Mouse (Mus musculus) intestine, embryonic 16.5 days (tissue): ENCODE data around the gene Helz. TPM values are rescaled to one million over a fixed set of nuclear protein-coding genes. Genes with fewer than 3 reads are reported as not detected.
"Not testable (repeated sequence)": the region's sequence is repeated elsewhere in the genome, so short reads cannot be mapped to it uniquely, and the experiment has no call there.

Source experiments
- ATAC-seq: fragments of 200-750 bp; cut with Nextera tagmentation; 2 replicates; pipeline ENCODE4 v1.8.0; 2017; ENCODE audit warnings: moderate TSS enrichment, moderate library complexity
- H3K27ac ChIP-seq: fragments of 300-500 bp; sonication (generic); 2 replicates; pipeline ENCODE4 v1.5.1; 2014; ENCODE audit warnings: mild to moderate bottlenecking, low read length
- H3K27me3 ChIP-seq: fragments of 300-500 bp; sonication (generic); replicated peaks from 2 replicates; pipeline ENCODE4 v1.6.1; 2014; ENCODE audit warnings: low read length, control low read depth, mixed read lengths; ENCODE audit not compliant: control insufficient read depth, insufficient read depth
- H3K36me3 ChIP-seq: fragments of 300-500 bp; sonication (generic); 2 replicates; pipeline ENCODE4 v1.6.1; 2014; ENCODE audit warnings: low read length, control low read depth; ENCODE audit not compliant: control insufficient read depth, insufficient read depth
- H3K4me1 ChIP-seq: fragments of 300-500 bp; sonication (generic); 2 replicates; pipeline ENCODE4 v1.6.1; 2014; ENCODE audit warnings: low read length, control low read depth, mixed read lengths; ENCODE audit not compliant: control insufficient read depth, insufficient read depth
- H3K4me2 ChIP-seq: fragments of 300-500 bp; sonication (generic); 2 replicates; pipeline ENCODE4 v1.6.1; 2014; ENCODE audit warnings: low read depth, low read length, control low read depth
- H3K4me3 ChIP-seq: fragments of 300-500 bp; sonication (generic); 2 replicates; pipeline ENCODE4 v1.5.1; 2014; ENCODE audit warnings: mild to moderate bottlenecking, low read length
- H3K9ac ChIP-seq: fragments of 300-500 bp; sonication (generic); 2 replicates; pipeline ENCODE4 v1.6.1; 2014; ENCODE audit warnings: low read depth, low read length
- H3K9me3 ChIP-seq: fragments of 300-500 bp; sonication (generic); 2 replicates; pipeline ENCODE4 v1.6.1; 2016; ENCODE audit warnings: low read length, control low read depth; ENCODE audit not compliant: control insufficient read depth
- WGBS: fragments of 180-500 bp; shearing (Covaris S2); extraction: QIAGEN DNeasy Blood & Tissue Kit; methylation state at CpG from one replicate; pipeline ENCODE4 v1.1.7; 2014; 5-methylcytosine and 5-hydroxymethylcytosine counted together
- polyA plus RNA-seq: library from polyadenylated mRNA; unstranded; fragments of >200 nt; fragmentation: Nextera tagmentation; extraction: Ambion mirVana; gene quantifications from 2 replicates; pipeline ENCODE4 v1.2.1, GENCODE M21; 2015

Helz gene
- polyA plus RNA-seq, 1 experiment from 2014 or later: 12.8 TPM

GRCm38 (mm10) chr11:107545747-107546476 is 1.8 kb upstream of the Helz start:
- peak overlapping the region; percentile 95; the same call in 1 of the 2 replicates for H3K9ac ChIP-seq
- peak overlapping the region; percentile 100 for H3K4me2 ChIP-seq
- H3K27me3 ChIP-seq: no peaks in the 10 kb centered on the region
- ATAC-seq: peak; percentile 71
- peak overlapping the region; percentile 79 for H3K27ac ChIP-seq
- no peaks in the 10 kb centered on the region for H3K36me3 ChIP-seq
- H3K4me1 ChIP-seq: peaks cover 3% of the 10 kb centered on the region; the same call in 1 of the 2 replicates
- 21% methylated on average over 13 of the region's 13 CpGs for WGBS
- H3K4me3 ChIP-seq: peak overlapping the region; percentile 99
- H3K9me3 ChIP-seq: no peaks in the 10 kb centered on the region

- Histone ChIP-seq H3K4me3 (peak overlapping the region; percentile 99), H3K4me1 (peaks cover 3% of the 10 kb centered on the region; the same call in 1 of the 2 replicates), H3K36me3 (no peaks in the 10 kb centered on the region), H3K9ac (peak overlapping the region; percentile 95), H3K9me3 (no peaks in the 10 kb centered on the region), H3K27me3 (no peaks in the 10 kb centered on the region), H3K4me2 (peak overlapping the region; percentile 100), H3K27ac (peak overlapping the region; percentile 79)
- peak; percentile 56 for ATAC-seq
- under 1% methylated on average over 37 of the region's 37 CpGs for WGBS
These were observed 946 bp upstream of the Helz start for GRCm38 (mm10) chr11:107546667-107547301.

GRCm38 (mm10) chr11:107548204-107548975 is 660 bp downstream of the Helz start:
- H3K27ac ChIP-seq: peak overlapping the region; percentile 80

GRCm38 (mm10) chr11:107559874-107560273 is 12.1 kb downstream of the Helz start:
- WGBS: 90% methylated on average over 5 of the region's 5 CpGs
- no peak overlapping the region for H3K27ac ChIP-seq
- H3K9ac ChIP-seq: no peak overlapping the region
- no peak overlapping the region for H3K4me2 ChIP-seq
- H3K4me3 ChIP-seq: no peak overlapping the region
- peaks cover 3% of the 10 kb centered on the region; the same call in 1 of the 2 replicates for H3K36me3 ChIP-seq
- H3K4me1 ChIP-seq: no peaks in the 10 kb centered on the region
- H3K27me3 ChIP-seq: no peaks in the 10 kb centered on the region
- no peaks in the 10 kb centered on the region for H3K9me3 ChIP-seq
- no peak for ATAC-seq

More at GRCm38 (mm10) chr11:107548204-107548975, 660 bp downstream of the Helz start:
- Histone ChIP-seq H3K9me3 (no peaks in the 10 kb centered on the region), H3K4me2 (peak overlapping the region; percentile 100), H3K27me3 (no peaks in the 10 kb centered on the region), H3K4me3 (peak overlapping the region; percentile 99), H3K9ac (peak overlapping the region; percentile 95), H3K4me1 (peaks cover 3% of the 10 kb centered on the region; the same call in 1 of the 2 replicates), H3K36me3 (no peaks in the 10 kb centered on the region)
- WGBS: 6% methylated on average over 38 of the region's 39 CpGs
- ATAC-seq: peak; percentile 19; the same call in 1 of the 2 replicates

GRCm38 (mm10) chr11:107567431-107567830 is 19.7 kb downstream of the Helz start:
- Histone ChIP-seq H3K4me1 (peaks cover 5% of the 10 kb centered on the region), H3K36me3 (no peaks in the 10 kb centered on the region; the same call in 1 of the 2 replicates), H3K27ac (no peak overlapping the region), H3K4me2 (no peak overlapping the region), H3K27me3 (no peaks in the 10 kb centered on the region), H3K4me3 (no peak overlapping the region), H3K9me3 (no peaks in the 10 kb centered on the region), H3K9ac (no peak overlapping the region)
- WGBS: 95% methylated on average over 3 of the region's 3 CpGs
- ATAC-seq: no peak

GRCm38 (mm10) chr11:107568466-107568995 is 20.8 kb downstream of the Helz start:
- H3K36me3 ChIP-seq: no peaks in the 10 kb centered on the region
- H3K27me3 ChIP-seq: no peaks in the 10 kb centered on the region
- WGBS: 96% methylated on average over 6 of the region's 6 CpGs
- no peak overlapping the region for H3K27ac ChIP-seq
- H3K9me3 ChIP-seq: no peaks in the 10 kb centered on the region
- peaks cover 16% of the 10 kb centered on the region for H3K4me1 ChIP-seq
- no peak overlapping the region for H3K4me3 ChIP-seq
- no peak overlapping the region for H3K4me2 ChIP-seq
- no peak overlapping the region for H3K9ac ChIP-seq
- ATAC-seq: no peak

- H3K4me2 ChIP-seq, H3K27me3 ChIP-seq, H3K27ac ChIP-seq, H3K9me3 ChIP-seq, H3K9ac ChIP-seq, H3K4me3 ChIP-seq, ATAC-seq: not testable (repeated sequence)
- H3K36me3 ChIP-seq: peaks cover 12% of the 10 kb centered on the region
- H3K4me1 ChIP-seq: peaks cover 27% of the 10 kb centered on the region
- 69% methylated on average over 7 of the region's 8 CpGs for whole genome bisulfite sequencing
These were observed 23.2 kb downstream of the Helz start for GRCm38 (mm10) chr11:107570891-107571290.

GRCm38 (mm10) chr11:107571318-107571717 is 23.6 kb downstream of the Helz start:
- Histone ChIP-seq H3K4me1 (peaks cover 27% of the 10 kb centered on the region), H3K4me2 (no peak overlapping the region), H3K9me3 (no peaks in the 10 kb centered on the region), H3K36me3 (peaks cover 16% of the 10 kb centered on the region), H3K9ac (no peak overlapping the region), H3K27ac (no peak overlapping the region), H3K27me3 (no peaks in the 10 kb centered on the region), H3K4me3 (no peak overlapping the region)
- WGBS: 89% methylated on average over 2 of the region's 2 CpGs
- ATAC-seq: no peak

- ATAC-seq: no peak
- no peak overlapping the region for H3K27ac ChIP-seq
- H3K4me2 ChIP-seq: no peak overlapping the region
- no peak overlapping the region for H3K9ac ChIP-seq
- no peaks in the 10 kb centered on the region for H3K27me3 ChIP-seq
- H3K4me3 ChIP-seq: no peak overlapping the region
- H3K36me3 ChIP-seq: peaks cover 17% of the 10 kb centered on the region
- H3K4me1 ChIP-seq: peaks cover 27% of the 10 kb centered on the region
- H3K9me3 ChIP-seq: no peaks in the 10 kb centered on the region
- 78% methylated on average over 3 of the region's 3 CpGs for WGBS
These were observed 24.8 kb downstream of the Helz start for GRCm38 (mm10) chr11:107572551-107572950.
